Mouse (Mus musculus): Measurements from ENCODE around the gene Gm17409.

Gm17409 gene

DNA sequence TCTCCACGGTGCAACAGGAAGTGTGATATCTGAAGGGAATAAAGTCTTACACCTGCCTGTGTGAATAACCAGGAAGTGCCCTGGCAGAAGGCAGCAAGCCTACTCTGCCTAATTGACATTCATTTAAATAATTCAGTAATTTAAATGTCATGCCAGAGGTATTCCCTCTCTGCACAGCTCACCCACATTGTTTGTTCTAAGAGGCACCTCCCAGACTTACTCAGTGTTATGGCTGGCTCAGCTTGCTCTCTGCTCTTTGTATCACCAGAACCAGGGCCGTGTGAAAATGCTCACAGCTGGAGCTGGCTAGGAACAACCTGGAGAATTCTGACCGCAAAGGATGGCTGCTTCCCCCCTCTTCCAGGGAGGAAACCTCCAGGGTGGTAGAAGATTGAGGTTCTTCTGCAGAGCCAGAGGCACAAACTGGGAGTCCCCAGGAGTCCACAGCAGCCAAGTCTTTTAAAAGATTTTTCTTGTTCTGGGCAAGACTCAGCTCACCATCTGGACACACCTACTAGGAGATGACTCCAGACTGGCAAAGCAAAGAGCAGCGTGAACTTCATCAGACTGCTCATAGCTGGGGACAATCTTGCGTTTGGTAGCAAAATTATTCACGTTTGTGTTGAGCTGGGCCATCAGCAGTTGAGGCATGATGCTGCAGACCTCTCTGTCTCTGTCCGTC is 14.5 kb downstream of the Gm17409 start:
- no peak for DNase-seq (ENCODE audit: low spot score)

DNA sequence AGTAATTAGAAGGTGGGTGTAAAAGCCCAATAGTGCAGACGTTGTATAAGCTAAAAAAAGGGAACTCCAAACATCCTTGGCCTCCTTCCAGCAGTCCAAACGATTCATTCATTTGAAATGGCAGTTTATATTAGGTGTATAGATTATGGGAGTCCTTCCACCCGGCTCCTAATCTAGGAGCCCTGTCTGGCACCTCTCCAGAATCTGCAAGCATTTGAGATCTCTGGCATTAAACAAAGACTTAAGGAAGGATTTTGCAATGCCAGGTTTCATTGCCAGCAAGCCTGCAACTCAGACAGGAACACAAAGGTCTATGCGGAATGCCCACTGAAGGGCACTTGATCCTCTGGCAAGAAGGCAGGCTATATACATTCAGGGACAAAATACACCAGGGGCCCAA is 15.2 kb downstream of the Gm17409 start:
- no peak for DNase-seq (ENCODE audit: low spot score)

DNA sequence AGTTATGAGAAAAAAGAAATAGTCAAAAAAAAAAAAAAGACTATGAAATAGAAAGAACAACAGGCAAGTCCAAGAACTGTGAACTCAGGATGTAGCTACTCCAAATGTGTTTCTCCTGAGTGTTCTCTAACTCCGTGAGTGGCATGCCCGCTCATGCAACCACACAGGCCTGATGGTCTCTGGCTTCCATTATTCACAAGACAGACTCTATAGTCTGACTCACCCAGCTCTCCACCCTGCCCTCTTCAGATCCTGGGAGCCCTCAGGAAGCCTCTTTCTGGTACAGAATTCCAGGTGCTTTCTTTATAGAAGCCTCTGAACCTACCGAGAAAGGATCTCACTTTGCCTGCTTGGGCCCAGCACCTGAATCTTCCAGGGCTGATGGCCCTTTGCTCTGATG is 15.8 kb downstream of the Gm17409 start:
- no peak for DNase-seq (ENCODE audit: low spot score)

DNA sequence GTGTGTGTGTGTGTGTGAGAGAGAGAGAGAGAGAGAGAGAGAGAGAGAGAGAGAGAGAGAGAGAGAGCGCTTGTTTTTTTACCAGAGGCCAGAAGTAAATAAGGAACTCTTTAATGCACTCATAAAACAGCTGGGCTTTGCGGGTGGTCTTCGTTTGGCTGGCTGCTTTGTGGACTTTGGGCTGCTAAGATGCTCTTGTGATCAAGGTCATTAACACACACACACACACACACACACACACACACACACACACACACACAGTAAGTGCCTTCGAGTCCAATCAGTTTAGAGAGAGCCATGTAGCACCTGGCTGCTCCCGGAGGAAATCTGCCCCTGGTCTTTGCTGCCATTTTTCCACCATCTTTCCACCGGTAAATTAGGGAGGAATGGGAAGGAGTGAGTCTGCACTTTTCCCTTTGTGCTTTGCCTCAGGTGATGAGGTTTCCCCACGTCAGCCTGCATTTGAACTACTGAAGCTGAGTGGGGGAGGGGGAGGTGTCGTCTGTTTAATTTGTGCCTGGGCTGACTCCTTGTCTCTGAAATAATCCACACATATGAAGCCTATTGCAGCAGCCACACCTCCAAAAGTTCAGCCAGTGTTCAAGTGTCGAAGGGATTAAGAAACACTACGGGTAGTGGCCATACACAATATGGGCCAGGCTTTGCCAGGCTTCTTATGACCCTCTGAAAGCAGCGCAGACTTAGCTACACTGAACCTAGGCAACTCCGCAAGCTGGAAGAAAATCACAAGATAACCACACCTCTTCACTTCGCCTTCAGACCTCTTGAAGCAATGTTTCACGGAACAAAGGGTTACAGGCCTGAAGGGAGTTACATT is 16.7 kb downstream of the Gm17409 start:
- DNase-seq (ENCODE audit: low spot score), result no peak

DNA sequence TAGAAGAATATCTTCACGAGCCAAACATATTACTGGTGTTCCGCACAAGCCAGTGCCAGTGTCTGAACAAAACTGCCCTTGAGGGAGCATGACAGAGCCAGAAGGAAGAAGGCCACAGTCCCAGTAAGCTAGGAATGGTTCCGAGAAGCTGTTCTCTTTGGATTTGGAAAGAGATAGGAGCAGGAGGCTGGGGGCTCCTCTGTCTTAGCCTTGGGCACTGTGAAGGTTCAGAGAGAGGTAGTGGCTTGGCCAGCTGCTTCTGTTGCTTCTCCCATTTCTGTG is 17.3 kb downstream of the Gm17409 start:
- DNase-seq (ENCODE audit: low spot score), result no peak

DNA sequence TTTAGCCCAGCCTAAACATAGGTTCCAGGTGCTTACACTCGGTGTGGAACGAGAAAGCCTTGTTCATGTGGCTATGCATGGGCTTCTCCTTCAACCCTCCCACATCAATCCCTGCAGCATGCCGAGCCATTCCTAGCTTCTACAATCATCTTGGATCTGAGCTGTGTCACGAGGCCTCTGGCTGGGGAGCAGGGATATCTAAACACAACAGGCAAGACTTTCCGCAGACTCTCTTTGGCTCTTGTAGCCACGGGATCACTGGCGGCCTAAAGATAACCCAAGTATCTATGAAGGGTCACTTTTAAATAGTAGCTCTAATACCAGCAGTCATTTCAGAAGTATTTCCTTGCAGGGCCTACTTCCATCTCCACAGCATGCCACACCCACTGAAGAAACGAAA is 18.5 kb downstream of the Gm17409 start:
- no peak for DNase-seq (ENCODE audit: low spot score)

DNA sequence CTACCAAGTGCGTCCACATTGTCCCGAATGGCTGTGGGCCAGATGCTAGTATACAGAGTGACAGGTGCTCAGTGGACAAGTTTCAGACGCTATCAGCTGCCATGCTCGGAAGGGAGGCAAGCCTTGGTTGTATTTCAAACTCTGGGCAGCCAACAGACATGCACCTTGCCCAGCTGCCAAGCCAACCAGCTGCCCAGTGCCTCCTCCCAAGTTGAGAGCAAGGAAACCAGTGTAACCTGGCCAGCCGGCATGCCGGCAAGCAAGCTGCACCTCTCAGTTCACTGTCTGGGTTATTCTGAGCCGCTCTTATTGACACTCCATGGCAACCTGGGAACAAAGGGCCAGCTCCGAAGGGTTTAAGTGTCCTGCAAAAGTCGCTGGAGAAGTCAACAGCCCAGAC is 19.4 kb downstream of the Gm17409 start:
- no peak for DNase-seq (ENCODE audit: low spot score)

DNA sequence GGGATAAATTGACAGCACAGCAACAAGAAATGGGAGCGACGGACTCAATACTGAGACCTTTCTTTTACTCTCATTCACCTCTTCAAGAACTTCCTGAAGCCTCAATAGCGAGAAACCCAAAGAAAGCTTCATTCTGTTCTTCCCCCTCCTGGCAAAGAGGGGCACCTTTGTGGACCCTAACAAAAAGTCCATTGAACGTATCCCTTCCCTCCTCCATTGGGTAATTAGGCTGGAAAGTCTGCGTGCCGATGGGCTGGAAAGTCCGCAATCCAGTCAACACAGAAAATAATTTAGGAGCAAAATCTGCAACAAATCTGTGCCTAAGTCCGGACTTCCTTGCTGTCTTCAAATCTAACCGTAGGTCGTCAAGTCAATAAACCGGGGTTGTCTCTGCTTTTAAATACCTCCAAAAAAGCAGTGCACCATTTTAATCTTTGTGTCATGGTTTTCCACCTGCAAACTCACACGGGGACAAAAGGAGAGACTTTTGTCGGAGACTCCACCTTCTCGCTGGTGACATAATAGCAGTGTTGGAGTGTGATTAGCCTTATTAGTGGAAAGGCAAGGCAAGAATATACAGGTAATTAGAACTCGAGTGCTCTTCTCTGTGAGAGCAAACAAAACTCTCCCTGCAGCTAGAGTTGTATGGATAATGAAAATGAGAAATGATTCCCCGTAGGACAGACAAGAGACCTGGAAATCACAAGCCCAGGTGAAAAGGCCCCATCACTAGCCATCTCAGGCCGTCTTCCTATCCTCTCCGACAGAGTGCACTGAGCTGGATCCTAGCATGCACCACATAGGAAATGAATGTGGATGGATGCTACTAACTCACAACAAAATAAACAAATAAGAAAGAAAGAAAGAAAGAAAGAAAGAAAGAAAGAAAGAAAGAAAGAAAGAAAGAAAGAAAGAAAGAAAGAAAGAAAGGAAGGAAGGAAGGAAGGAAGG is 24.0 kb downstream of the Gm17409 start:
- no peak for DNase-seq (ENCODE audit: low spot score)

DNA sequence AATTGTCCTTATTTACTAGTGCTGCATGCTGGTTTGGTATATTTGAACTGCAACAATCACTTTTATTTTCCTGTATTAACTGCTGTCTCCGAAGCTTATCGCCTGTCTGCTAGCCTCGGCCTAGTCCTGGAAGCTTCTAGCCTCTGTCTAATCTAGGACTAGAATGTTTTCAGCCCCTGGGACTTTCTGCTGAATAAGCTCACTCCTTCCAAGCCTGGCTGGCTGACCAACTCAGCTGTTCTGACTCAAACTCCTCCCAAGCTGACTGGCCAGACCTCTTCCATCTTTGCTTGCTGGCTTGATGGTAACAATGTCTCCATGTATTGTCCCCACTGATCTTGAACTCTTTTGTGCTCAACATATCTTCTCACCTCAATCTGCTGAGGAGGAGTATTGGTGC is 25.4 kb downstream of the Gm17409 start:
- DNase-seq (ENCODE audit: low spot score), result no peak

DNA sequence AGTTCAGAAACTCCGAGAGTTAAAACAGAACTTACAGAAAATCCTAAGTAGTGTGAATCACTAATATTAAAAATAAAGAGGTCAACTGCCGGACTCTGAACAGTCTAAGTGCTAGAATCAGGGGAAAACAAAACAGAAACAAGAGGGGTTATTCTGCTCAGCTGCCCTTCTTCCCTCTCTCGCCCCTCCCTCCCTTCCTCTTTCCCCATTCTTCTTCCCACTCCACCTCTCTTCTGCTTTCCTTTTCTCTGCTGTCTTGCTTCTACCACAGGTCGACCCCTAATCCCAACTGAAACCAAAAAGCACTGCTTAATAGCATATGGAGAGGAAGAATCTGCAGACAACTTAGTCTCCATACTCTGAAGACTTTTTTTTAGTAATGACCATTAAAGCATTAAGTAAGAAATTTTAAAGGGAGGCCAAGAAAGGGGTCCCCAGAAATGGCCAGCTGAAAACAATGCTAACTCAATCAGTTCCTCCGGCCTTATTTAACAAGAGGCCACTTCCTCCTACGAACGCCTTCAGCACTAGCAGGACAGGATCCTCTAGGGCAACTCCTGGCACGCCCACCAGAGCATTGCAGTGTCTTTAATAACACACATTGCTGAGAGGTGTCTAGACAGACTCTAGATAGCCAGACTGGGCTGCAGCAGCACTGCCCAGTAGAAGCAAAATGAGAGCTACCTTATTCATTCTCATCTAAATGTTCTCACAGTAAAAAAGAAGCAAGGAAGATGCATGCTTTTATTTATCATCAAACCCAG is 26.9 kb downstream of the Gm17409 start:
- no peak for DNase-seq (ENCODE audit: low spot score)

DNA sequence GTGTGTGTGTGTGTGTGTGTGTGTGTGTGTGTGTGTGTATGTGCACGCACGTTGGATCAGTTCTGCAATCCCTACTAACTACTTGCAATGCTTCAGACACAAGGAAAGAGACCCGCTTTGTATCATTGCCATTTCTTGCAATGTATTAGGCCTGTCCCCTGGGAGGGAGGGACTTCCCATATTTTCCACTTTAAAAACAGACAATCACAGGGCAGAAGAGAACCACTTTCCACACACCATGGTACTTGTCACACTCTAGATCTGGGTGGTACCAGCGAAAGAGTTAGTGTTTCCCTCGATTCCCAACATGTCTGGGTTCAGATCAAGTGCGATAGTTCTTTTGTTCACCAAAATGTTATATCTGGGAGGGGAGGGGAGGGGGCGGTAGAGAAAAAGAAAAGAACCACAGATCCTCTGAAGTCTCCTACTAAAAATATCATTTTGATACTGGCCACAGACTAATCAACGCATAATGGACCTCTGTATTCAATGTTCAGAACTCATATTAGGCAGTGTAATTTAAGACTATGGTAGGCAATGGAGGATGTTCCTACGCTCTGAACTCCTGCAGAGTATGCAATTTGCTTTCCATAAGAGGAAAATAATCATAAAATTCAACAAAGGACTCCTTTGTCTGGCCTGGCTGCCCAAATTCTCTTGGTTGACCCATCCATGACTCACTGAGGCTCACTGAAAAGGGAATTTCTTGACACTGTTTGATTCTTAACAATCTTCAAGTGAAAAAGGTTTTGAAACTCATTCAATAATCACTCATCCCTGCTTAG is 35.6 kb downstream of the Gm17409 start:
- DNase-seq (ENCODE audit: low spot score), result no peak

DNA sequence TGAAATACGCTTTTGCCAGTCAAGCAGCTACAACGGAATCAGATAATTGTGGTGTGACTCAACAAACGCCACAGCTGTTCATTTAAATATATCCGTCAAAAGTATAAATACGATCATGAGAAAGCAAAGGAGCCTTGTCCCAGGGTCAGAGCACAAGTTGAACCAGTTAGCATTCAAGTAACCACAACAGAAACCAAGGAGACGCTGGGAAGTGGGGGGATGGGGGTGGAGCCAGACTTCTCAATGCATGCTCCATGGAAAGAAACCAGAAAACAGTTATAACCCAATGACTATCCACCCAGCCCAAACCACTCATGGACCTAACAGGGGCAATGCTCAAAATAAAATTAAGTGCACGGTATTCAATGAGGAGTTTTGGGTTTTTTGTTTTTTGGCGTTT is 40.3 kb downstream of the Gm17409 start:
- DNase-seq (ENCODE audit: low spot score), result no peak

DNA sequence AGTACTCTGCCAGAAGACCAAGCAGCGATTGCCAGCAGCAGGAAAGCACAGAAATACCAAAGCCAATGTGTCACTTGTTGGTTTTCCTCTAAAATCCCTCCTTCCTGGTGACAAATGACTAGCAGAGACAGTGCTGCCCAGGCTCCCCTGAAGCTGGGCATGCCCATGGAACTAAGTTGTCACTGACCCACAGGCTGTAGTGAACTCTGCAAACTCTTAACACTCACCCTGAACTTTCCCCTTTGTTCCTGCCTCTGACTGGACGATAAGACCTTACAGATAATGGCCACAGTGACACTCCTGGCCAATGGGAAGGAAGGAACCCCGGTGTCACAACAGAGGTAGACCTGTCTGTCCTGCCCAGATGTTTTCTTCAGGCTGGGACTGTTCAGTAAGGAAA is 43.3 kb downstream of the Gm17409 start:
- DNase-seq (ENCODE audit: low spot score), result no peak

DNA sequence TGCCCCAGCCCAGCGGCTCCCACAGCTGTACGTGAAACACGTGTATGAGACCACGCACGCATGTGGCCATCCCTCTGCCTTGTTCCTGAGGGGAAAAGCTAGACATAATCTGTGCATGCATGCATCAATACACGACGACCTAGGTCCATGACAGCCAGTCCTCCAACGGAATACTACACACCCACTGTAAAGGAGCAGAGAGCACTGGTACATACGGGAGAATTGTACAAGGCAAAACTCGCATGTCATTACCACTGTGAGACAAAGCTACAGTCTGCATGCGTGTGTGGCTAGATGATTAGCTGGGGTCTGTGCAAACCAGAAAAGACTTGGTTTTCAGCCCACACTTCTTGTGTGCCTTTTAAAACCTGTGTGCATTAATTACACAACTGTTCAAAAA is 44.6 kb downstream of the Gm17409 start:
- no peak for DNase-seq (ENCODE audit: low spot score)

DNA sequence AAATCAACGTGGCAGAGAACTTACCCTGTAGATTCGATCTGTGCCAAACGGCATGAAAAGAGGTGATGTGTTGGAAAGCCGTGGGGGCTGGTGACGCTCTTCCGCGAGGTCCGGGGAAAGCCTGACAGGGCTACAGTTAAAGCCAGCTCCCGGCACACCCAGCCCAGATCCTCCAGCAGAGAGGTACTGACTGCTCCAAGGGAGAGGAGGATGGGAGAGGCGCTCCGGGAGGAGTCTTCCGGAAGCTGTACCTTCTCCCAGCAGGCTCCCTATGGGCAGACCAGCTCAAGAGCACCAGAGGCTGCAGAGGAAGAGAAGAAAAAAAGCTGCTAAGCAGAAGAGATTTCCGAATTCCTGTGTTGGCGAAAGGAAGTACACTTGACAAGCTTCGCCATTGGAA is 46.1 kb downstream of the Gm17409 start:
- DNase-seq (ENCODE audit: low spot score), result no peak

DNA sequence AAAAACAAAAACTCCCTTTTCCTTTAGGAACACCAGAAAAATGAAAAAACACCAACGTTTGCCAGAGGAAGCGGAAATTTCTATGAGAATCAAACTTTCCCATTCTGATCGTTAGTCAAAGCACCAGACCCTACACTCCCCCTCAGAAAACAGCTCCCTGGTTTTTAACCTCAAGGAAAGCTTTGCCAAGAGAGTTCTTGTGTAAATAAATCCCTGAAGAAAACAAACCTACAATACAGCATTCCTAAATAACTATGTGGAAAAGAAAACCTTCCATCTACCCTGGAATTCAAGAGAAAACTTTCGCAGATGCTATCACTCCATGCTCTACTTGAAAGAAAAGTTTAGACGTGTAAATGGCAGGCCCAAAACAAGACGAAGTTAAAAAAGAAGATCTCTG is 47.0 kb downstream of the Gm17409 start:
- no peak for DNase-seq (ENCODE audit: low spot score)

DNA sequence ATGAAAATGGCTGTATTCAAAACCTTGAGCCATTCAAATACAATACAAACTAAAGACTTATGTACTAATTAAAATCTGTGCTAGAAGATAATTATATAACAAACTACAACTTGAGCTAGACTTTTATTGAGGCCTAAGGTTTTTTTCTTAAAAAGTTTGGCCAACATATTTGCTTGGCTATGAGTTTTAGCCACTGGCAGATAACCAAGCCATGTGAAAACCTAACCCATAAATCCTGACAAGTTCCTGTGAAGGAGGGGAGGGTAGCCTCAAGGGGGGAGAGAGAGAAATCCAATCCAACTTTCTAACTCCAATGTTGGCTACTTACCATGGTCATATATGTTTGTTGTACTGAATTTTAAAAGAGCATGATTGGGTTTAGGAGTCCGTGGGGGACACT is 48.6 kb downstream of the Gm17409 start:
- DNase-seq (ENCODE audit: low spot score), result no peak
